ENCODE assay signal across 17 mouse cellular contexts in genomic region chr6:104038853-104039252, GRCm38 (mm10).
"Had no signal": no experiment of that assay in that cellular context is flagged by ENCODE, and none has a peak within 500 bp of the region (broad histone marks: within the 10 kb centered on the region; RNA-seq: fewer than 3 reads in every experiment).

No protein-coding gene starts in this region.

- H3K27me3 ChIP-seq: lung, embryonic 15.5 days; megakaryocyte, embryonic 14.5 days; midbrain, embryonic 12.5 days; neural tube, embryonic 12.5 days; stomach, embryonic 15.5 days had no signal

- H3K4me3 ChIP-seq: lung, embryonic 15.5 days; megakaryocyte, embryonic 14.5 days; midbrain, embryonic 12.5 days; neural tube, embryonic 12.5 days; stomach, embryonic 15.5 days had no signal

- H3K4me1 ChIP-seq: lung, embryonic 15.5 days; megakaryocyte, embryonic 14.5 days; midbrain, embryonic 12.5 days; neural tube, embryonic 12.5 days; stomach, embryonic 15.5 days had no signal

- H3K36me3 ChIP-seq: lung, embryonic 15.5 days; midbrain, embryonic 12.5 days; neural tube, embryonic 12.5 days; stomach, embryonic 15.5 days had no signal

- H3K9ac ChIP-seq: liver, postnatal 0 days; lung, embryonic 15.5 days; midbrain, embryonic 12.5 days; neural tube, embryonic 12.5 days; stomach, embryonic 15.5 days had no signal

- DNase-seq: liver, postnatal 0 days; lung, adult 2 months; lung, postnatal 14 days; lung, postnatal 36 days; midbrain, embryonic 14.5 days; right cerebral cortex, postnatal 14 days; thymus, adult 2 months; thymus, postnatal 25 days; thymus, postnatal 4 days had no signal

- ATAC-seq: liver, postnatal 0 days; lung, postnatal 0 days had no signal

- H3K27ac ChIP-seq: lung, embryonic 15.5 days; macrophage; midbrain, embryonic 12.5 days; neural tube, embryonic 12.5 days; stomach, embryonic 15.5 days; stomach, postnatal 0 days had no signal

- H3K4me2 ChIP-seq: lung, embryonic 15.5 days; midbrain, embryonic 12.5 days; neural tube, embryonic 12.5 days; stomach, embryonic 15.5 days had no signal

- H3K9me3 ChIP-seq: lung, embryonic 15.5 days; midbrain, embryonic 12.5 days; neural tube, embryonic 12.5 days; stomach, embryonic 15.5 days had no signal
